Mouse (Mus musculus) testis, adult 2 months (tissue): ENCODE data around the gene Wdr45b. TPM values are rescaled to one million over a fixed set of nuclear protein-coding genes. Genes with fewer than 3 reads are reported as not detected.
"Not testable (repeated sequence)": the region's sequence is repeated elsewhere in the genome, so short reads cannot be mapped to it uniquely, and the experiment has no call there.

Source experiments
- H3K27ac ChIP-seq: fragments of 200-500 bp; 2 replicates; pipeline ENCODE4 v1.5.1; 2012; ENCODE audit warnings: low read depth, low read length; ENCODE audit not compliant: control insufficient read depth, insufficient read depth
- H3K27me3 ChIP-seq: fragments of 200-500 bp; 2 replicates; pipeline ENCODE4 v1.6.1; 2012; ENCODE audit warnings: mild to moderate bottlenecking, low read length, moderate library complexity; ENCODE audit not compliant: control insufficient read depth, insufficient read depth
- H3K36me3 ChIP-seq: fragments of 200-500 bp; 2 replicates; pipeline ENCODE4 v1.6.1; 2012; ENCODE audit warnings: mild to moderate bottlenecking, low read length; ENCODE audit not compliant: control insufficient read depth, insufficient read depth
- H3K4me1 ChIP-seq: fragments of 200-500 bp; 2 replicates; pipeline ENCODE4 v1.6.1; 2012; ENCODE audit warnings: low read length; ENCODE audit not compliant: control insufficient read depth, insufficient read depth
- H3K4me3 ChIP-seq: fragments of 200-500 bp; 2 replicates; pipeline ENCODE4 v1.5.1; 2012; ENCODE audit warnings: low read depth, mild to moderate bottlenecking, low read length, moderate library complexity, mixed read lengths; ENCODE audit not compliant: control insufficient read depth
- CTCF ChIP-seq: fragments of 200-500 bp; IDR thresholded peaks from 2 replicates; pipeline ENCODE4 v1.5.1; 2012; ENCODE audit warnings: low read depth, mild to moderate bottlenecking, inconsistent platforms, low read length, moderate library complexity; ENCODE audit not compliant: control insufficient read depth, insufficient read depth, insufficient replicate concordance
- POLR2A ChIP-seq: fragments of 200-500 bp; IDR thresholded peaks from 2 replicates; pipeline ENCODE4 v1.6.1; 2012; ENCODE audit warnings: low read depth, mild to moderate bottlenecking, inconsistent platforms, low read length, moderate library complexity; ENCODE audit not compliant: control insufficient read depth
- polyA plus RNA-seq: library from polyadenylated mRNA; depleted of rRNA; stranded (reverse); fragments of >200 nt; gene quantifications from 2 replicates; pipeline ENCODE4 v1.2.3, GENCODE M21; 2012

Gene Wdr45b
- polyA plus RNA-seq, 1 experiment = 27.9 TPM

DNA sequence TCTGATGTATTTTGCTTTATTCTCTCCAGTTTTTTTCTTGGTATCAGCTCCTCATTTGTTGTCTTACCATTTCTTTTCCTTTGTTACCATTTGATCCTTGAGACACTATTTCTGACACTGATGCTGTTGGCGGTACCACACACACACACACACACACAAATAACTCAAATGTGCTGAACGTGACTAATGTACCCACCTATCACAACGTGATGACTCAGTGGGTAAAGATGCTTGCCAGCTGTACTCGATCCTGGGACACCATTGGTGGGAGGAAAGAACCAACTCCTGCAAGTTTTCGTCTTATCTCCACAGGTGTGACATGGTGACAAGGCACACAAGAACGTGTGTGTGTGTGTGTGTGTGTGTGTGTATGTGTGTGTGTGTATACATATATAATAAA lies 19.1 kb upstream of the Wdr45b start:
- Histone ChIP-seq H3K4me3 (no peak overlapping the region), H3K27ac (no peak overlapping the region), H3K27me3 (no peaks in the 10 kb centered on the region), H3K36me3 (no peaks in the 10 kb centered on the region), H3K4me1 (no peaks in the 10 kb centered on the region)
- TF ChIP-seq POLR2A (no peak), CTCF (no peak)

GRCm38 (mm10) chr11:121370337-121370994 lies 16.2 kb upstream of the Wdr45b start:
- no peaks in the 10 kb centered on the region for H3K4me1 ChIP-seq
- no peaks in the 10 kb centered on the region for H3K36me3 ChIP-seq
- H3K27me3 ChIP-seq = no peaks in the 10 kb centered on the region
- no peak overlapping the region for H3K4me3 ChIP-seq
- TF ChIP-seq CTCF (no peak), POLR2A (no peak)
- H3K27ac ChIP-seq = no peak overlapping the region

GRCm38 (mm10) chr11:121369622-121370021 lies 15.4 kb upstream of the Wdr45b start:
- Histone ChIP-seq H3K27ac (no peak overlapping the region), H3K4me1 (no peaks in the 10 kb centered on the region), H3K27me3 (no peaks in the 10 kb centered on the region), H3K36me3 (no peaks in the 10 kb centered on the region), H3K4me3 (no peak overlapping the region)
- no peak for TF ChIP-seq CTCF
- no peak for TF ChIP-seq POLR2A

DNA sequence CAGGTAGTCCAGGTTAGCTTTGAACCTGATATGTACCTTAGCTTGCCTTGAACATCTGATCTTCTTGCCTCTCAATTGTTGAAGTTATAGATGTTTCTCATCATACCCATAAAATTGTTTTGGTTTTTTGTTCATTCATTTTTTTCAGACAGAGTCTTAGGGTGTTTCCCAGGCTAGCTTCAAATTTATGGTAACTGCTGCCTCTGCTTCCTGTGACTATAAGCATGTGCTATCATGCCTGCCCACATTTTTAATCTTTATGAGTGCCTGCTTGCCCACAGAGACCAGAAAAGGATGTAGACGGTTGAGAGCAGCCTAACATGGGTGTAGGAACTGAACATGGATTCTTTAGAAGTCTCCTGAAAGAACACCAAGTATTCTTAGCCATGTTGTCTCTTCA lies 14.5 kb upstream of the Wdr45b start:
- no peak overlapping the region for H3K4me3 ChIP-seq

GRCm38 (mm10) chr11:121367170-121367707 lies 13.0 kb upstream of the Wdr45b start:
- TF ChIP-seq CTCF (no peak), POLR2A (no peak)
- no peaks in the 10 kb centered on the region for H3K36me3 ChIP-seq
- H3K27ac ChIP-seq = no peak overlapping the region
- no peak overlapping the region for H3K4me3 ChIP-seq
- no peaks in the 10 kb centered on the region for H3K4me1 ChIP-seq
- no peaks in the 10 kb centered on the region for H3K27me3 ChIP-seq

More for the DNA sequence above, 14.5 kb upstream of the Wdr45b start:
- H3K4me1 ChIP-seq = no peaks in the 10 kb centered on the region
- no peak overlapping the region for H3K27ac ChIP-seq
- H3K36me3 ChIP-seq = no peaks in the 10 kb centered on the region
- H3K27me3 ChIP-seq = no peaks in the 10 kb centered on the region
- no peak for TF ChIP-seq CTCF
- TF ChIP-seq POLR2A = no peak

- Histone ChIP-seq H3K27ac (no peak overlapping the region), H3K27me3 (no peaks in the 10 kb centered on the region), H3K4me1 (no peaks in the 10 kb centered on the region), H3K4me3 (no peak overlapping the region), H3K36me3 (no peaks in the 10 kb centered on the region)
- TF ChIP-seq CTCF (peak; percentile 75; the same call in 1 of the 2 replicates), POLR2A (no peak)
Observed at GRCm38 (mm10) chr11:121362212-121362611, 8.0 kb upstream of the Wdr45b start.

GRCm38 (mm10) chr11:121353326-121354090 lies 737 bp downstream of the Wdr45b start:
- Histone ChIP-seq H3K27ac (peak overlapping the region; percentile 92), H3K27me3 (no peaks in the 10 kb centered on the region), H3K4me1 (peaks cover 10% of the 10 kb centered on the region), H3K36me3 (no peaks in the 10 kb centered on the region), H3K4me3 (peak overlapping the region; percentile 98)
- no peak for TF ChIP-seq POLR2A
- TF ChIP-seq CTCF = no peak

GRCm38 (mm10) chr11:121348727-121349126 lies 5.5 kb downstream of the Wdr45b start:
- not testable (repeated sequence) for H3K4me1 ChIP-seq, H3K27ac ChIP-seq, H3K4me3 ChIP-seq, H3K36me3 ChIP-seq, H3K27me3 ChIP-seq
